Mouse (Mus musculus): ENCODE data around the gene Gkap1.

The Gkap1 gene

GRCm38 (mm10) chr13:58275599-58275998, at the start of gene Gkap1:
TSS of gene Gkap1 (minus strand) at chr13:58275699.
- DNase-seq (ENCODE audit: low read depth, low spot score) = no peak

GRCm38 (mm10) chr13:58317768-58318167, 42.3 kb upstream of the Gkap1 start:
- DNase-seq (ENCODE audit: low read depth, low spot score) = no peak

- DNase-seq (ENCODE audit: low read depth, low spot score) = no peak
Observed at GRCm38 (mm10) chr13:58314991-58315390, 39.5 kb upstream of the Gkap1 start.

- DNase-seq (ENCODE audit: low read depth, low spot score) = no peak
Observed at GRCm38 (mm10) chr13:58313758-58314157, 38.3 kb upstream of the Gkap1 start.

- DNase-seq (ENCODE audit: low read depth, low spot score) = peak; percentile 22
Observed at GRCm38 (mm10) chr13:58311351-58311750, 35.9 kb upstream of the Gkap1 start.

GRCm38 (mm10) chr13:58309499-58309898, 34.0 kb upstream of the Gkap1 start:
- DNase-seq (ENCODE audit: low read depth, low spot score) = peak; percentile 7

GRCm38 (mm10) chr13:58307453-58307852, 32.0 kb upstream of the Gkap1 start:
- DNase-seq (ENCODE audit: low read depth, low spot score) = no peak

GRCm38 (mm10) chr13:58305230-58305629, 29.7 kb upstream of the Gkap1 start:
- no peak for DNase-seq (ENCODE audit: low read depth, low spot score)

GRCm38 (mm10) chr13:58302421-58303145, 27.1 kb upstream of the Gkap1 start:
- no peak for DNase-seq (ENCODE audit: low read depth, low spot score)

- no peak for DNase-seq (ENCODE audit: low read depth, low spot score)
Observed at GRCm38 (mm10) chr13:58301961-58302360, 26.5 kb upstream of the Gkap1 start.

- DNase-seq (ENCODE audit: low read depth, low spot score) = no peak
Observed at GRCm38 (mm10) chr13:58298756-58299155, 23.3 kb upstream of the Gkap1 start.

- DNase-seq (ENCODE audit: low read depth, low spot score) = no peak
Observed at GRCm38 (mm10) chr13:58295582-58295981, 20.1 kb upstream of the Gkap1 start.

- DNase-seq (ENCODE audit: low read depth, low spot score) = peak; percentile 69
Observed at GRCm38 (mm10) chr13:58292811-58293210, 17.3 kb upstream of the Gkap1 start.

- no peak for DNase-seq (ENCODE audit: low read depth, low spot score)
Observed at GRCm38 (mm10) chr13:58289308-58289707, 13.8 kb upstream of the Gkap1 start.

- DNase-seq (ENCODE audit: low read depth, low spot score) = peak; percentile 88
Observed at GRCm38 (mm10) chr13:58287822-58288221, 12.3 kb upstream of the Gkap1 start.

- DNase-seq (ENCODE audit: low read depth, low spot score) = no peak
Observed at GRCm38 (mm10) chr13:58283466-58283865, 8.0 kb upstream of the Gkap1 start.

- no peak for DNase-seq (ENCODE audit: low read depth, low spot score)
Observed at GRCm38 (mm10) chr13:58281936-58282335, 6.4 kb upstream of the Gkap1 start.

GRCm38 (mm10) chr13:58280528-58280927, 5.0 kb upstream of the Gkap1 start:
- DNase-seq (ENCODE audit: low read depth, low spot score) = no peak

GRCm38 (mm10) chr13:58276256-58276655, 757 bp upstream of the Gkap1 start:
- no peak for DNase-seq (ENCODE audit: low read depth, low spot score)

- DNase-seq (ENCODE audit: low read depth, low spot score) = no peak
Observed at GRCm38 (mm10) chr13:58275076-58275475, 423 bp downstream of the Gkap1 start.

GRCm38 (mm10) chr13:58274259-58274991, 1.1 kb downstream of the Gkap1 start:
- peak; percentile 84 for DNase-seq (ENCODE audit: low read depth, low spot score)

GRCm38 (mm10) chr13:58273411-58274258, 1.9 kb downstream of the Gkap1 start:
- DNase-seq (ENCODE audit: low read depth, low spot score) = peak; percentile 62
